Mouse (Mus musculus) liver (tissue): ENCODE data around the gene Lzic.
"Not testable (repeated sequence)": the region's sequence is repeated elsewhere in the genome, so short reads cannot be mapped to it uniquely, and the experiment has no call there.

Experiments
- DNase-seq: peaks from one replicate; pipeline ENCODE4 v3.0.0-alpha.2; 2020; ENCODE audit warnings: mixed read lengths

The Lzic gene

GRCm38 (mm10) chr4:149485053-149485824, at the start of gene Lzic, which contains the start of gene Nmnat1:
Gene Lzic (plus strand): TSS chr4:149485229.
Gene Nmnat1 (minus strand): TSS chr4:149485202.
- peak; percentile 93 for DNase-seq

- no peak for DNase-seq
Measured at GRCm38 (mm10) chr4:149440576-149440975, 44.5 kb upstream of the Lzic start.

- DNase-seq = no peak
Measured at GRCm38 (mm10) chr4:149442436-149442835, 42.6 kb upstream of the Lzic start.

GRCm38 (mm10) chr4:149444465-149444864, 40.6 kb upstream of the Lzic start:
- DNase-seq = no peak

- peak; percentile 92 for DNase-seq
Measured at GRCm38 (mm10) chr4:149444964-149445701, 39.9 kb upstream of the Lzic start.

- peak; percentile 74 for DNase-seq
Measured at GRCm38 (mm10) chr4:149445868-149446267, 39.2 kb upstream of the Lzic start.

GRCm38 (mm10) chr4:149446309-149446708, 38.7 kb upstream of the Lzic start:
- no peak for DNase-seq

- no peak for DNase-seq
Measured at GRCm38 (mm10) chr4:149450636-149451035, 34.4 kb upstream of the Lzic start.

- peak; percentile 52 for DNase-seq
Measured at GRCm38 (mm10) chr4:149453656-149454055, 31.4 kb upstream of the Lzic start.

GRCm38 (mm10) chr4:149454263-149454662, 30.8 kb upstream of the Lzic start:
- no peak for DNase-seq

GRCm38 (mm10) chr4:149454879-149455278, 30.1 kb upstream of the Lzic start, which contains the start of gene Rbp7:
Gene Rbp7 (minus strand): TSS chr4:149454978.
- no peak for DNase-seq

GRCm38 (mm10) chr4:149457163-149457562, 27.9 kb upstream of the Lzic start:
- not testable (repeated sequence) for DNase-seq

- DNase-seq = no peak
Measured at GRCm38 (mm10) chr4:149457831-149458430, 27.1 kb upstream of the Lzic start.

GRCm38 (mm10) chr4:149458526-149458925, 26.5 kb upstream of the Lzic start:
- DNase-seq = no peak

- DNase-seq = no peak
Measured at GRCm38 (mm10) chr4:149459425-149459824, 25.6 kb upstream of the Lzic start.

- DNase-seq = not testable (repeated sequence)
Measured at GRCm38 (mm10) chr4:149460475-149460874, 24.6 kb upstream of the Lzic start.

GRCm38 (mm10) chr4:149461579-149462304, 23.3 kb upstream of the Lzic start:
- no peak for DNase-seq

GRCm38 (mm10) chr4:149462305-149462971, 22.6 kb upstream of the Lzic start:
- DNase-seq = no peak

GRCm38 (mm10) chr4:149463435-149463950, 21.5 kb upstream of the Lzic start:
- no peak for DNase-seq

- no peak for DNase-seq
Measured at GRCm38 (mm10) chr4:149469557-149469956, 15.5 kb upstream of the Lzic start.

- DNase-seq = no peak
Measured at GRCm38 (mm10) chr4:149475096-149475495, 9.9 kb upstream of the Lzic start.

- DNase-seq = no peak
Measured at GRCm38 (mm10) chr4:149477078-149477477, 8.0 kb upstream of the Lzic start, which contains the start of gene Tmem274. Gene Tmem274 (plus strand): TSS chr4:149477378.
